Mouse (Mus musculus) retina, postnatal 7 days (tissue): ENCODE results near the gene Kcmf1.
A peak's percentile ranks its signal among the peaks of the same experiment; 100 is the strongest.
"Not testable (repeated sequence)": the region's sequence is repeated elsewhere in the genome, so short reads cannot be mapped to it uniquely, and the experiment has no call there.

Source experiments
- DNase-seq: peaks from one replicate; pipeline ENCODE4 v3.0.0-alpha.2; 2012; ENCODE audit warnings: low read depth, low spot score

The Kcmf1 gene

GRCm38 (mm10) chr6:72851633-72852032 is 48.1 kb downstream of the Kcmf1 start:
- peak; percentile 17 for DNase-seq

- DNase-seq = no peak
These were observed 57.7 kb downstream of the Kcmf1 start for GRCm38 (mm10) chr6:72841986-72842502.

- no peak for DNase-seq
These were observed 58.7 kb downstream of the Kcmf1 start for GRCm38 (mm10) chr6:72840867-72841780.

- DNase-seq = no peak
These were observed 62.0 kb downstream of the Kcmf1 start for GRCm38 (mm10) chr6:72837756-72838155.

GRCm38 (mm10) chr6:72834518-72834917 is 65.3 kb downstream of the Kcmf1 start:
- no peak for DNase-seq

GRCm38 (mm10) chr6:72831858-72832257 is 67.9 kb downstream of the Kcmf1 start:
- DNase-seq = no peak

- DNase-seq = peak; percentile 40
These were observed 68.5 kb downstream of the Kcmf1 start for GRCm38 (mm10) chr6:72831276-72831675.

- no peak for DNase-seq
These were observed 70.9 kb downstream of the Kcmf1 start for GRCm38 (mm10) chr6:72828857-72829256.

GRCm38 (mm10) chr6:72828037-72828436 is 71.7 kb downstream of the Kcmf1 start:
- not testable (repeated sequence) for DNase-seq

- DNase-seq = no peak
These were observed 74.0 kb downstream of the Kcmf1 start for GRCm38 (mm10) chr6:72825762-72826161.

GRCm38 (mm10) chr6:72824971-72825737 is 74.6 kb downstream of the Kcmf1 start:
- DNase-seq = no peak

GRCm38 (mm10) chr6:72813456-72813855 is 86.3 kb downstream of the Kcmf1 start:
- DNase-seq = no peak

- DNase-seq = no peak
These were observed 89.5 kb downstream of the Kcmf1 start for GRCm38 (mm10) chr6:72810248-72810647.

GRCm38 (mm10) chr6:72809522-72810149 is 90.1 kb downstream of the Kcmf1 start:
- DNase-seq = no peak

- DNase-seq = no peak
These were observed 91.4 kb downstream of the Kcmf1 start for GRCm38 (mm10) chr6:72808342-72808741.

GRCm38 (mm10) chr6:72803669-72804068 is 96.1 kb downstream of the Kcmf1 start:
- no peak for DNase-seq

- no peak for DNase-seq
These were observed 97.7 kb downstream of the Kcmf1 start for GRCm38 (mm10) chr6:72802119-72802518.

- DNase-seq = no peak
These were observed 99.1 kb downstream of the Kcmf1 start for GRCm38 (mm10) chr6:72800641-72801040.

- DNase-seq = no peak
These were observed 102.0 kb downstream of the Kcmf1 start for GRCm38 (mm10) chr6:72797763-72798162.

- no peak for DNase-seq
These were observed 104.3 kb downstream of the Kcmf1 start for GRCm38 (mm10) chr6:72795444-72795843.

GRCm38 (mm10) chr6:72794870-72795269 is 104.9 kb downstream of the Kcmf1 start:
- no peak for DNase-seq

GRCm38 (mm10) chr6:72792641-72793040 is 107.1 kb downstream of the Kcmf1 start:
- DNase-seq = no peak
